Mouse (Mus musculus) G1E-ER4 (cell line): ENCODE data around the gene Gm20422. TPM values are rescaled to one million over a fixed set of nuclear protein-coding genes. Genes with fewer than 3 reads are reported as not detected.

Experiments used
- GATA1 ChIP-seq: IDR thresholded peaks from one replicate; pipeline ENCODE4 v1.8.0; 2012; ENCODE audit warnings: low read length, inconsistent platforms
- polyA plus RNA-seq: library from polyadenylated mRNA; stranded (reverse); fragments of >175 nt; gene quantifications from 2 replicates; pipeline ENCODE4 v1.2.3, GENCODE M21; 2012

The Gm20422 gene
- 0.72 and 1.4 TPM in 2 replicates for polyA plus RNA-seq

DNA sequence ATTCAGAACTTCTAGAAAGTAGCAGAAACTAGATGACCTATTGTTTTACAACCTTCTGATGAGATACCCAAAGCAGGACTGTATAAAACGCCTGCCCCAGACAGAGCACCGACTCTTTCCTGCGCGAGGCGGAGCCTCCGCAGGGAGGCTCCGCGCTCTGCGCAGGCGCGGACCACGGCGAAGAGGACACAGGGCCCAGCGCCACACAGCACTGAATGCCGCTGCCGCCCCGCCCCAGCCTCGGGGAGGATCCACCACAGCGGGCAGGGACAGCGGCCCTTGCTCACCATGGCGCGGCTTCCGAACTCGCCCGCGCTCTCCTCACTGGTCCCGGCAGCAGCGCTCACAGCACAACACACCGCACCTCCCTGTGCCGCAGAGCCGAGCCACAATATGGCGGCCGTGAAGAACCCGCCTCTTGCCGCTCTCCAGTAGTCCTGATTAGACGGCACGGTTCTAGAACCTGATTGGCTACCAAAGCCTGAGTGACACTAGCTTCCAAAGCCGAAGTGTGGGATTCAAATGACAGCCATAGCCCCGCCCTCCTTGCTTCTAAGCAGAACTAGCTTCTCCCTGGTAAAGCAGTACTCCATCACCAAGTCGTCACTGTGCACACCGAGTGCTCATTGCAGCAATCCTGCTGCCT is at the start of gene Gm20422:
TSS of gene Gm20422 (minus strand) at position 384 of the 646 bp plus-strand sequence.
- no peak for TF ChIP-seq GATA1

DNA sequence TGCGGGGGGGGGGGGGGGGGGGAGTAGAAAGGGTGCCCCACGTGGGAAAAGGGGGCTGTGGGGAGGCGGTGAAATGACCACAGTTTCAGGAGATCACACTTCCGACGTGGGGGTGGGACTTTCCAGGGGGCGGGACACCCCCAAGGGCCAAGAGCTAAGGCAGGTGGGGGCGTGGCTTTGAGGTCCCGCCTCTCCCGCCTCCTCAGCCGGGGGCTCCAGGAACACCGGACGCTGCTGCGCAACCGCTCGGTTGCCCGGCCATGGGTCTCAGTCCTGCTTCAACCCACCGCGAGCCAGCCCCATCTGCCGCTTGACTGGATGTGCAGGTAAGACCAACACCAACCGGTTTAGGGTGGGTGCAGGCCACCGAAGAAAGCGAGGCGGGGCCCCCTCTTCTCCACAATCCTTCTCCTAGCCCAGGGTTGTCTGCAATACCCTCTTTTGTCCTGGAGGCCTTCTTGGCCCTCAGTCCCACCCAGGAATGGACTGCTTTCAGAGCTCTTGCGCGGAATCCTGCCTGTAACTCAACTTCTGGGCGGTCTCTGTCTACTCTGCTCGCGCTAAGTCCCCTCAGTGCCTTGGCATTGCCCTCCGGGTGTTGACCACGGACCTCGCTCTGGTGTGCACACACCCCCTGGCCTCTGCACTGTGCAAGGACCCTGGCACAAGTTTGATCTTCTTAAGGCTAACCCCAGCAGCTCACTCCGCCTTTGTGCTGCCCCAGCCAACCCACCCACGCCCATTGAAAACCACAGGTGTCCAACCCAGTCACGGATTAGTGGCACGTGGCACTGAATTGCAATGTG is 47.9 kb upstream of the Gm20422 start, which contains the start of gene Lpar2:
TSS of gene Lpar2 (plus strand) at position 44 of the 806 bp plus-strand sequence.
- TF ChIP-seq GATA1, result no peak

DNA sequence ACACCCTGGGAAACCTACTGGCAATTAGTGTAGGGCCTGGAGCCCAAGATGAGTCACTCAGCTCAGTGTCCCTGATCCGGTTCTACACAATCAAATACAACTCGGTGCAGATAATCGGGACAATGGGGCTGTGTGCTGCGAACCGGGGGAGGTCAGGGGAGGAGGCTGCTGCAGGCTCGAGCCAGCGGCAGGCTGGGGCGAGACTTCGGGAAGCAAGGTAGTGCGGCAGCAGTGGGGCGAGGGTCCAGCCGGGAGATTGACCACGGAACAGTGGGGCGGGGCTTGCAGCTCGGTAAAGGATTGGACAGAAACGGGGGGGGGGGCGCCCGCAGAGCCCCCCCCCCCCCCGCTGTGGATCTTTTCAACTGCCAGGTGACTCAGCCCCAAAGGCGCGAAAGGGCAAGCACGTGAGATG is 47.3 kb upstream of the Gm20422 start:
- no peak for TF ChIP-seq GATA1

DNA sequence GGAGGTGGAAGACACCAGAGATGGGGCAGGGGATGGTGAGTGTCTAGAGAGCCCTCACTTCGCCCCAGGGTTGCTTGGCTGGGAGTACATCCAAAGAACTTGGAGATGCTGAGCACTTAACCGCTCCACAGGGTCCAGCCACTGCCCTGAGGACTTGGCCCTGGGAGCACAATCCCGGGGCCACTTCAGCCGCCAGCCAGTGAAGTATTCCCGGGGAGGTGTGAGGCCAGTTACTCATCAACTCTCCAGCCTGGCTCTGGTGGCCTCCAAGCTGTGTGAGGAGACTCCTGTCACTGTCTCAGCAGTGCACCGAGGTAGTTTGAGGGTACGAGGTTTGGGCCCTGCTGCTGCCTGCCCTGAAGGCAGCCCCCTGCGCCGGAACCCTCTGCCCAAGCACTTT is 45.8 kb upstream of the Gm20422 start:
- TF ChIP-seq GATA1, result no peak

DNA sequence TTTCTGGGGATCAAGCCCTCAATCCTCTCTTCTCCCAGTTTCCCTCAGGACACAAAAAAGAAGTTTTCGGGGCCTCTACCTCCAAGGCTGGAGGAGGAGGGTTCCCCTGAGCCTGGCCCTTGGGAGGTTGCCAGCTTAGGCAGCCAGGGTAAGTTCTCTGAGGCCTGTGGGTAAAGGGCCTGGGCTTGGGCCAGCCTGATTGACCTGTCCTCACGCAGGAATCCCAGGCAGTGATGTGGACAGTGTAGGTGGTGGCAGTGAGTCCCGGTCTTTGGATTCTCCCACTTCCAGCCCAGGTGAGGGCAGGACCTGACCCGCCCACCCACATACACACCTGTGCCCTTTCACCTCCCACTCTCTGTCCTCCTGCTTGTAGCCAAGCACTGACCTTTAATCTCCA is 40.7 kb upstream of the Gm20422 start:
- TF ChIP-seq GATA1, result no peak

DNA sequence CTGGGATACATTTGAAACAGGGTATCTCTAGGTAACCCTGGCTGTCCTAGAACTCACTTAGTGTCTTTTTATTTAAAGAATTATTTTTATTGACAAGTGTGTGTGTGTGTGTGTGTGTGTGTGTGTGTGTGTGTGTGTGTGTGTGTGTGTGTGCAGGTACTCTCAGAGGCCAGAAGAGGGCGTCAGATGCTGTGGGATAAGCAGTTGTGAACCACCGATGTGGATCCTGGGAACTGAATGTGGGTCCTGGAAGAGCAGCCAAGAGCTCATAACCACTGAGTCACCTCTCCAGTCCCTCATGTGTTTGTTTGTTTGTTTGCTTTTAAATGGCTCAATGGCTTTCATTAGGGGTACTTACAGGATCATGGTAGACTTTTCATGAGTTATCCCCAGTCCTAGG is 40.2 kb upstream of the Gm20422 start:
- TF ChIP-seq GATA1, result no peak

DNA sequence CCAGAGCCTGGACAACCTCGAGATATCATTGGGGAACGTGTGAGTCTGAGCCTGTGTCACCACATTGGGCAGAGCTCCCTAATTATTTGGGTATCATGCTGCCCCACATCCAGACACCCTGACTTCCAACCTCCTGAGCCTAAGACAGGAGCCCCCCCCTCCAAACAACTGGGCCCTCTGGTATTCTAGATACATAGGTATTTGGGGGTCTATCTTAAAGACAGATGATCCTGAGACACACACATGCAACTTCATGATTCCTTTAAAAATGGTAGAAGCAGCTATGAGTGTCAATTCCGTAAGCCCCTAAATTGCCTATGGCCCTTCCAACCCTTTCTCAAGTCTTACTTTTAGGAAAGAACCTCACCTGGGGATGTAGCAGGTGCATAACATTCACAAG is 35.1 kb upstream of the Gm20422 start:
- TF ChIP-seq GATA1, result no peak

DNA sequence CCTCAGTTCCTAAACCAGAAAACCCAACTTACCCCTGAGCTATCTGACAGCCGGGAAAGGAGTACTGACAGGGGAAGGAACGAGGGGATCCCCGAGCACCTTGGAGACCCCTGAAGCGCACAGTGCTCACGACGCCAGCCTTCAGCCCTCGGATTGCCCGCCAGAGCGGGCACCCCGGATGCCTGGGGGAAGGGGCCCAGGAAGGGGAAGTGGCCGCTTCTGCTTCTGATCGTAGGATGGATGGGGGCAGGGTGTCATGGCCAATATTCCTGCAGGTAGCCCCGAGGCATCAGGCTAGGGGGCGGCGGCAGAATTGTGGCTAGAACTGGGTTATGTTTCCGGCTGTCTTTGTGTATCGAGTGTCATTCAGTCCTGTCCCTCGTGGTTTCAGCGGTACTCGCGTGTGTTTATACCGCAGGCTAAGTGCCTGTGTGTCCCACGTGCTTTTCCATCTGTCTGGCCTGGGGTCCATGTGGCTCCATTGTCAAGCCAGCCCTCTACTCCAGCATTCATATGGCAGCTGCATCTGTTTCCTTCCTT is 34.2 kb upstream of the Gm20422 start:
- no peak for TF ChIP-seq GATA1

DNA sequence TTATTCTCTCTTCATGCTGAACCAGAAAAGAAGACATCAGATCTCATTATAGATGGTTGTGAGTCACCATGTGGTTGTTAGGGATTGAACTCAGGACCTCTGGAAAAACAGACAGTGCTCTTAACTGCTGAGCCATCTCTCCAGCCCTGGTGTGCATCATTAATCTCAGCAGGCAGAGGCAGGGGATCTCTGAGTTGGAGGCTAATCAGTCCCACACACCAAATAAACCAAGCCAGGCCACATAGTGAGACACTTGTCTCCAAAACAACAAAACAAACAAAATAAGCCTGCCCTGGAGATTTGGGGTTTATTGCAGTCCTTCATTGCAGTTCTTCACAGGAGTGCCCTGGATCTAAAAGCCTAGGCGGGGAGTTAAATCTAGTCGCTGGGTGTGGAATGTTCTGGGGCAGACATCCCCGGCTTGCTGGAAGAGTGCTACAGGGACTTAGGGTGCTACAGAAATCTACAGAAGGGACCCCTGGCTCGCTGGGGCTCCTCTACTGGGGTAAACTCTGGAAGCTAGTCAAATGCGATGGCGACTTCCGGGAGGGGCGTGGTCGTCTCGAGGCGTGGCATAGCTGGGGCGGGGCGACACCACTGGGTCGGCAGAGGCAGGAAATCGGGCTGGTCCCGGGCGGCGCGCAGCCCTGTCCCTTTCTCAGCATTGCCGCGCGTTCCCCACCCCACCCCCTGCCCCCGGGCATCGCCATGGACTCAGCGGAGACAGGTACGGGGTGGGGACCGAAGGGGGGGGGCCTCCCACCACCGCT is 33.6 kb upstream of the Gm20422 start, which contains the start of gene Gmip:
TSS of gene Gmip (plus strand) at position 586 of the 770 bp plus-strand sequence.
- no peak for TF ChIP-seq GATA1

DNA sequence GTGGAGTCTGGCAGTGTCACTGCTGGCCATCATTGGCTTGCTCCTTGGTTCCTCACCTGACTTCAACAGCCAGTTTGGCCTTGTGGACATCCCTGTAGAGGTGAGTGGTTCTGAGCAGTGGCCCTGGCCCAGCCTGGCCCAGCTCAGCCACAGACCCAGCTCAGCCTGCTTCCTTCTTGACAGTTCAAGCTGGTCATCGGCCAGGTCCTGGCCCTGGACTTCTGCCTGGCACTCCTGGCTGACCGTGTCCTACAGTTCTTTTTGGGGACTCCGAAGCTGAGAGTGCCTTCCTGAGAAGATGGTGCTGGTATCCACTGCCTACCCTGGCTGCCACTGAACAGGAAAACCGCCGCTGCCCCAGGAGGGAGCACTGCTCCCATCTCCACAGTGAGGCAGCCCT is 32.5 kb upstream of the Gm20422 start:
- TF ChIP-seq GATA1, result no peak

DNA sequence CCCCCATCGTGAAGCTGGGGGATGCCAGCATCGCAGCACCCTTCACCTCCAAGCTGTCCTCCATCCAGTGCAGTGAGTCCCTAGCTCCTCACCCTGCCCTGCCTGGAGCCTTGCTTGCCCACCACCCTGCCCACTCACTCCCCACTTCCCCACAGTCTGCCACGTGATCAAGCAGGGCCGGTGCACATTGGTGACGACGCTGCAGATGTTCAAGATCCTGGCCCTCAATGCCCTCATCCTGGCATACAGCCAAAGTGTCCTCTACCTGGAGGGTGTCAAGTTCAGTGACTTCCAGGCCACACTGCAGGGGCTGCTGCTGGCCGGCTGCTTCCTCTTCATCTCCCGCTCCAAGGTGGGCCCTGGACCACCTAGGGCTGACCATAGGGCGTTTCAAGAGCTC is 30.8 kb upstream of the Gm20422 start:
- no peak for TF ChIP-seq GATA1

DNA sequence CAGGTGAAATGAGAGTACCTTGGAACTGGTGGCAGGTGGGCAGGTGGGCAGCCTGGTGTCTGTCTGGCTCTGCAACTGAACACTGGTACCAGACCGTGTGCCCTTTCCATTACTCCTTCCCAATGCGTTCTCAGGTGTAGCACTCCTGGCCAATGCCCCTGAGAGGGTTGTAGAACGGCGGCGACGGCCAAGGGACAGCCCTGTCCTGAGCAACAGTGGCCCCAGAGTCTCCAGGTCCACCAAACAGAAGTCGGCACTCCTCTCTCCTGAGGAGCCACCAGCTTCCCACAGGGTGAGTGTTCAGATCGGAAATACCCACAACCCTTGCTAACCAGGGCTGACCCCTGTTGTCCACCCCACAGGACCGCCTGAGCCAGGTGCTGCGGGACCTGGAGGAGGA is 30.4 kb upstream of the Gm20422 start:
- no peak for TF ChIP-seq GATA1

DNA sequence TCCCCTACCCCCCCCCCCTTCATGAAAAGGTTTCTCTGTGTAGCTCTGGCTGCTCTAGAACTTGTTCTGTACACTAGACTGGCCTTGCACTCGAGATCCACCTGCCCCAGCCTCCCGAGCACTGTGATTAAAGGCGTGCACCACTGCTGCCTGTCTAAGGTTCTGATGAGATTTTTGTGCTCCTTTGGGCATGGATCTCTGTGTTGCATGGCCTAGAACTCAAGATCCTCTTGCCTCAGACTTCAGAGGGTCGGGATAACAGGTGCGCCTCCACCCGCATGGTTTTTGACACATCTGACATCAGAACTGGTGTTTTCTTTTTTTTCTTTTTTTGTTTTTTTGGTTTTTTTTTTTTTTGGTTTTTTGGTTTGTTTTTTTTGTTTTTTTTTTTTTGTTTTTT is 29.9 kb upstream of the Gm20422 start:
- TF ChIP-seq GATA1, result no peak

DNA sequence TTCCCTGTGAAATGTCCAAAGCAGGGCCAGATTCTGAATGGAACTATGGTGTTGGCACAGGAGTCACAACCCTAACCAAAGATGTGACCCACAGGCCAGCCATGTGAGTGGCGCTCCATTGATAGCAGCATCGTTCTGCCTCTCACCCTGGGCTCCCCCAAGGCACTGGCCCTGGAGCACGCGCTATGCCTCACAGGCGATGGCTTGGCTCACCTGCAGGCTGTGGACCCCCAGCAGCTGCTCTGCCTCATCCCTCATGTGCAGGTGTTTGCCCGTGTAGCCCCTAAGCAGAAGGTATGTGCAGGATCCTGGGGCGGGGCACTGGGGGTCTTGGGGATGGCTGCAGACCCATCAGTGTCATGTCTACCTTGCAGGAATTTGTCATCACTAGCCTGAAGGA is 28.7 kb upstream of the Gm20422 start:
- TF ChIP-seq GATA1, result no peak

DNA sequence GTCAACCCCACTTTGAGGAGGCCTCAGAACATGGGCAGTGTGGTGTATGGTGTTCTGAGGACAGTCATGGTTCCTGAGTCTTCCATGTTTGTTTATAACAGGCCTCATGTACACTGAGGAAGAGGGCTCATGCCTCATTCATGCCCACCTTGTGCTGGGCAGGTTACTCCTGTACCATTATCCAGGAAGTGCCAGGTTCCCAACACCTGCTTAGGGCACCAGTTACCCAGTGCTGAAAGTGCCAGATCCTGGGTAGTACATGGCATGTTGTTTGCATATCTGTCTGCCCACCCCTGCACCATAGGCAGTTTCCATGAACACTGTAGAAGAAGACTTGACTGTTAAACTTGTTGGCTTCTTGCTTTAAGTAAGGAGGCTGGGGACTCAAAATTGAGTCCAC is 27.5 kb upstream of the Gm20422 start:
- no peak for TF ChIP-seq GATA1

DNA sequence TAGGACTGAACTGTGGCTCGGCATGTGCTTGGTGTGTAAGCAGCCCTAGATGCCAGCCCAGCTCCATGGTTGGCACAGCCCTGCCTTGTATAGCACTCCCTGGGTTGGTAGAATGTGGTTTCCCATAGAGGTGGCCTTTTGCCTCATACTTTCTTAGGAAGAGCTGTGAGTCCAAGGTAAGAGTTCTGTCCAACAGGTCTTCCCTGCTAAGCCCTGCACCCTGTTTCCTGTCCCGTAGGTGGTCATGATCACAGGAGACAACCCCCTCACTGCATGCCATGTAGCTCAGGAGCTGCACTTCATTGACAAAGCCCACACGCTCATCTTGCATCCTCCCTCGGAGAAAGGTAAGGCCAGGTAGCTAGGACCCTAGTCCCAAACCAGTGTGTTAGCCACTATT is 27.1 kb upstream of the Gm20422 start:
- TF ChIP-seq GATA1, result no peak
